Mouse (Mus musculus): ENCODE data around the gene Sbk3.

DNA sequence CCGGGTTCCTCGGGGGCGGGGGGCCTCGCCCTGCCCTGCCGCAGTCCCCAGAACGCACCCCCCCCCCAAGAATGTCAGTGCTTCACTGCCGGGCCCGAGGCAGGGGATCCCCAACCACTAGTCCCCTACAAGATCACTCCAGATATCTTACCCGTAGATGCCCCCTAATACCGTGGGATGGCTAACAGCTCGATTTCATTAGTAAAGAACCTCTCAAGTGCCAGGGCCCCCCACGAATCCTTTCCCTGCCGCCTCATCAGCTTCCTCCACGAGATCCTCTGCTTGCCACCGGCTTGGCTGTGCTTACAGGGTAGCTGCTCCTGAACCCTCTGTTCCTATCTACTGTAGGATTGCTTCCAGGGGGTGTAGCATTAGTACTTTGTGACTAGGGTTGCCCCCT lies 49.7 kb upstream of the Sbk3 start:
- no peak for TF ChIP-seq CTCF (IDR thresholded peaks at IDR 0.05; ENCODE audit: low read depth)
- TF ChIP-seq EP300 (IDR thresholded peaks at IDR 0.05; ENCODE audit: low read depth) = no peak

Measured in liver, embryonic 14.5 days (tissue).